Comparison of ENCODE assay signal across 12 mouse cellular contexts in genomic region chr4:107013119-107013816, GRCm38 (mm10). TPM values are rescaled to one million over a fixed set of nuclear protein-coding genes. Genes with fewer than 3 reads are reported as not detected.
DNase-seq lines count a peak whose midpoint lies in the region; ATAC-seq lines count a peak whose summit lies in the region.
"Had no signal": no experiment of that assay in that cellular context is flagged by ENCODE, and none has a peak within 500 bp of the region (broad histone marks: within the 10 kb centered on the region; RNA-seq: fewer than 3 reads in every experiment).

No protein-coding gene starts in this region.

- H3K9me3 ChIP-seq in forebrain, embryonic 12.5 days, result no peaks in the 10 kb centered on the region
- H3K9me3 ChIP-seq: midbrain, embryonic 13.5 days; stomach, embryonic 15.5 days had no signal

- H3K36me3 ChIP-seq in forebrain, embryonic 12.5 days (replicated peaks), result peaks cover 24% of the 10 kb centered on the region
- H3K36me3 ChIP-seq: stomach, embryonic 15.5 days had no signal

- H3K27me3 ChIP-seq in forebrain, embryonic 12.5 days, result no peaks in the 10 kb centered on the region
- H3K27me3 ChIP-seq: midbrain, embryonic 13.5 days; stomach, embryonic 15.5 days had no signal

- no peak for ATAC-seq in forebrain, embryonic 12.5 days (ENCODE audit: low FRiP score)
- ATAC-seq: liver, postnatal 0 days; midbrain, embryonic 13.5 days had no signal

- intact Hi-C loops in heart, postnatal 25 days (cut with DNase I), result no loop called here
- intact Hi-C loops in left cerebral cortex, postnatal 25 days (cut with DNase I), result no loop called here

- DNase-seq in gastrocnemius, adult 18-20 months (ENCODE audit: low spot score), result peak; percentile 66
- no peak for DNase-seq in gastrocnemius, postnatal 10 days
- DNase-seq in ovary, postnatal 36 days (ENCODE audit: low spot score), result peak; percentile 31
- DNase-seq in ovary, adult 18-20 months (ENCODE audit: low spot score), result no peak
- peak; percentile 51 for DNase-seq in heart, postnatal 25 days (ENCODE audit: low spot score)
- no peak for DNase-seq in right cerebral cortex, adult 18-20 months
- no peak for DNase-seq in left cerebral cortex, postnatal 25 days (ENCODE audit: low spot score in 2 of 2)
- DNase-seq: liver, postnatal 0 days had no signal

- H3K4me3 ChIP-seq in forebrain, embryonic 12.5 days (replicated peaks), result no peak overlapping the region
- H3K4me3 ChIP-seq: erythroblast, embryonic 14.5 days; midbrain, embryonic 13.5 days; stomach, embryonic 15.5 days had no signal

- H3K4me2 ChIP-seq in forebrain, embryonic 12.5 days, result no peak overlapping the region
- H3K4me2 ChIP-seq: midbrain, embryonic 13.5 days; stomach, embryonic 15.5 days had no signal

- peaks cover 72% of the 10 kb centered on the region for H3K4me1 ChIP-seq in forebrain, embryonic 12.5 days

- no peak overlapping the region for H3K27ac ChIP-seq in forebrain, embryonic 12.5 days
- H3K27ac ChIP-seq: stomach, embryonic 15.5 days had no signal

- no peak overlapping the region for H3K9ac ChIP-seq in forebrain, embryonic 12.5 days
- H3K9ac ChIP-seq: liver, postnatal 0 days; midbrain, embryonic 13.5 days; stomach, embryonic 15.5 days had no signal

- WGBS in forebrain, embryonic 12.5 days, result 96% methylated on average over 6 of the region's 6 CpGs

RNA-seq across cellular contexts. Expression of gene Mrpl37, which starts 53.4 kb away (rescaled TPM):
- 10 to 100 TPM; 79.4 to 83.1 TPM for total RNA-seq in gastrocnemius, adult 18-20 months (2021)
- total RNA-seq in gastrocnemius, postnatal 10 days (2021), result 10 to 100 TPM; 70.9 to 80.3 TPM
- 100 to 1,000 TPM; 110 to 111 TPM for total RNA-seq in heart, postnatal 25 days (2021)
- 81.5 and 83.2 TPM in 2 replicates for polyA plus RNA-seq in forebrain, embryonic 12.5 days (2016; fragmentation: Nextera tagmentation; extraction: Ambion mirVana)
- 10 to 100 TPM; 61.8 to 62.8 TPM for total RNA-seq in left cerebral cortex, postnatal 25 days (2021)

RNA-seq across cellular contexts. Expression of gene Cyb5rl, which starts 53.5 kb away (rescaled TPM):
- 10 to 100 TPM; 15.0 to 18.4 TPM for total RNA-seq in gastrocnemius, adult 18-20 months (2021)
- 10 to 100 TPM; 14.9 to 17.2 TPM for total RNA-seq in gastrocnemius, postnatal 10 days (2021)
- total RNA-seq in heart, postnatal 25 days (2021), result 10 to 100 TPM; 14.2 to 17.8 TPM
- 6.0 and 7.0 TPM in 2 replicates for polyA plus RNA-seq in forebrain, embryonic 12.5 days (2016; fragmentation: Nextera tagmentation; extraction: Ambion mirVana)
- total RNA-seq in left cerebral cortex, postnatal 25 days (2021), result 1 to 10 TPM; 6.5 to 7.4 TPM

Comparison
In these comparisons a context has a peak if more than half of its experiments do, and no peak if none do; other contexts are left out.
1. DNase-seq: peak in gastrocnemius, adult 18-20 months (single experiment), ovary, postnatal 36 days (single experiment) and heart, postnatal 25 days (single experiment); none in gastrocnemius, postnatal 10 days (single experiment), ovary, adult 18-20 months (single experiment), right cerebral cortex, adult 18-20 months (single experiment) and left cerebral cortex, postnatal 25 days (0 of 2).